ENCODE assay signal across 12 mouse cellular contexts in genomic region chr11:73036889-73037288, GRCm38 (mm10). TPM values are rescaled to one million over a fixed set of nuclear protein-coding genes. Genes with fewer than 3 reads are reported as not detected.
DNase-seq lines count a peak whose midpoint lies in the region; ATAC-seq lines count a peak whose summit lies in the region.
"Had no signal": no experiment of that assay in that cellular context is flagged by ENCODE, and none has a peak within 500 bp of the region (broad histone marks: within the 10 kb centered on the region; RNA-seq: fewer than 3 reads in every experiment).

No protein-coding gene starts in this region.

- peak overlapping the region; percentile 8; the same call in 1 of the 2 replicates for H3K9ac ChIP-seq in heart, embryonic 14.5 days (ENCODE audit: low read length)
- no peak overlapping the region for H3K9ac ChIP-seq in heart, embryonic 11.5 days (ENCODE audit: low read depth, low read length)
- H3K9ac ChIP-seq in intestine, embryonic 14.5 days (ENCODE audit: low read length) = no peak overlapping the region
- no peak overlapping the region for H3K9ac ChIP-seq in midbrain, embryonic 15.5 days

- no peaks in the 10 kb centered on the region for H3K9me3 ChIP-seq in heart, embryonic 14.5 days (ENCODE audit: control insufficient read depth, low read length)
- H3K9me3 ChIP-seq in heart, embryonic 11.5 days (replicated peaks; ENCODE audit: control insufficient read depth, low read length) = no peaks in the 10 kb centered on the region
- no peaks in the 10 kb centered on the region for H3K9me3 ChIP-seq in intestine, embryonic 14.5 days (ENCODE audit: control insufficient read depth, low read length)
- H3K9me3 ChIP-seq in midbrain, embryonic 15.5 days = no peaks in the 10 kb centered on the region
- H3K9me3 ChIP-seq: G1E had no signal

- no peak for ATAC-seq in heart, embryonic 14.5 days (ENCODE audit: insufficient number of reproducible peaks, insufficient read depth, low FRiP score, low read depth)
- no peak for ATAC-seq in heart, embryonic 11.5 days (replicated peaks; ENCODE audit: insufficient number of reproducible peaks, low FRiP score, low TSS enrichment)
- ATAC-seq in intestine, embryonic 14.5 days (replicated peaks; ENCODE audit: low FRiP score, low TSS enrichment, low read depth) = peak; percentile 76
- ATAC-seq in midbrain, embryonic 15.5 days (replicated peaks) = no peak
- ATAC-seq: forebrain, embryonic 14.5 days; hindbrain, embryonic 16.5 days had no signal

- H3K4me3 ChIP-seq in heart, embryonic 14.5 days (ENCODE audit: control insufficient read depth in 1 of 2, insufficient read depth in 1 of 2, low read depth in 1 of 2, low read length in 2 of 2) = no peak overlapping the region
- no peak overlapping the region for H3K4me3 ChIP-seq in heart, embryonic 11.5 days (ENCODE audit: low read depth, low read length)
- no peak overlapping the region for H3K4me3 ChIP-seq in intestine, embryonic 14.5 days (ENCODE audit: low read depth, low read length)
- no peak overlapping the region for H3K4me3 ChIP-seq in midbrain, embryonic 15.5 days

- peak; percentile 42 for DNase-seq in urinary bladder, postnatal 14 days (ENCODE audit: low spot score)
- no peak for DNase-seq in urinary bladder, postnatal 36 days (ENCODE audit: low spot score in 2 of 2)
- peak; percentile 67 for DNase-seq in intestine, embryonic 14.5 days (ENCODE audit: low spot score)
- no peak for DNase-seq in embryo, embryonic 11 days
- DNase-seq: kidney, postnatal 36 days; right cerebral cortex, adult 18-20 months had no signal

- no peaks in the 10 kb centered on the region for H3K27me3 ChIP-seq in heart, embryonic 14.5 days (ENCODE audit: control insufficient read depth, insufficient read depth, low read length)
- H3K27me3 ChIP-seq in heart, embryonic 11.5 days (ENCODE audit: control insufficient read depth, insufficient read depth, low read length) = peaks cover 3% of the 10 kb centered on the region; the same call in 1 of the 2 replicates
- no peaks in the 10 kb centered on the region for H3K27me3 ChIP-seq in intestine, embryonic 14.5 days (replicated peaks; ENCODE audit: control insufficient read depth, insufficient read depth, low read length)
- no peaks in the 10 kb centered on the region for H3K27me3 ChIP-seq in midbrain, embryonic 15.5 days (replicated peaks)

- no peaks in the 10 kb centered on the region for H3K36me3 ChIP-seq in heart, embryonic 14.5 days (ENCODE audit: control insufficient read depth, insufficient read depth, low read length)
- H3K36me3 ChIP-seq in heart, embryonic 11.5 days (ENCODE audit: control insufficient read depth, insufficient read depth, low read length) = no peaks in the 10 kb centered on the region
- H3K36me3 ChIP-seq in intestine, embryonic 14.5 days (ENCODE audit: control insufficient read depth, insufficient read depth, low read length) = peaks cover 12% of the 10 kb centered on the region; the same call in 1 of the 2 replicates
- H3K36me3 ChIP-seq in midbrain, embryonic 15.5 days (replicated peaks) = peaks cover 6% of the 10 kb centered on the region; the same call in 1 of the 2 replicates

- H3K4me1 ChIP-seq in heart, embryonic 14.5 days (ENCODE audit: control insufficient read depth in 2 of 2, insufficient read depth in 2 of 2, low read length in 2 of 2) = peaks cover 15 to 16% of the 10 kb centered on the region in 2 experiments
- H3K4me1 ChIP-seq in heart, embryonic 11.5 days (ENCODE audit: control insufficient read depth, insufficient read depth, low read length) = peaks cover 13% of the 10 kb centered on the region; the same call in 1 of the 2 replicates
- no peaks in the 10 kb centered on the region for H3K4me1 ChIP-seq in intestine, embryonic 14.5 days (replicated peaks; ENCODE audit: control insufficient read depth, insufficient read depth, low read length)
- no peaks in the 10 kb centered on the region for H3K4me1 ChIP-seq in midbrain, embryonic 15.5 days

- 42% methylated on average over 6 of the region's 6 CpGs for WGBS in heart, embryonic 14.5 days
- WGBS in heart, embryonic 11.5 days (ENCODE audit: insufficient replicate concordance) = 47% methylated on average over 6 of the region's 6 CpGs
- WGBS in intestine, embryonic 14.5 days = 45% methylated on average over 6 of the region's 6 CpGs
- 55% methylated on average over 6 of the region's 6 CpGs for WGBS in midbrain, embryonic 15.5 days

- no peak overlapping the region for H3K27ac ChIP-seq in heart, embryonic 14.5 days (replicated peaks in 1 of 2; ENCODE audit: control insufficient read depth in 1 of 2, insufficient read depth in 1 of 2, low read depth in 2 of 2, low read length in 2 of 2)
- no peak overlapping the region for H3K27ac ChIP-seq in heart, embryonic 11.5 days (ENCODE audit: low read depth, low read length)
- no peak overlapping the region for H3K27ac ChIP-seq in intestine, embryonic 14.5 days (ENCODE audit: low read depth)
- H3K27ac ChIP-seq in midbrain, embryonic 15.5 days = no peak overlapping the region

- no peak overlapping the region for H3K4me2 ChIP-seq in heart, embryonic 14.5 days (ENCODE audit: low read length)
- no peak overlapping the region for H3K4me2 ChIP-seq in heart, embryonic 11.5 days
- no peak overlapping the region for H3K4me2 ChIP-seq in intestine, embryonic 14.5 days (ENCODE audit: low read length)
- H3K4me2 ChIP-seq in midbrain, embryonic 15.5 days = no peak overlapping the region

RNA-seq across cellular contexts. Expression of gene Ncbp3, which starts 10.7 kb away (rescaled TPM):
- polyA plus RNA-seq in heart, embryonic 14.5 days (2014; fragmentation: Nextera tagmentation; extraction: Ambion mirVana) = 9.5 and 10.3 TPM in 2 replicates
- polyA plus RNA-seq in heart, embryonic 11.5 days (2014; fragmentation: Nextera tagmentation; extraction: Ambion mirVana) = 9.6 and 10.3 TPM in 2 replicates
- 10.0 and 11.9 TPM in 2 replicates for polyA plus RNA-seq in intestine, embryonic 14.5 days (2014; fragmentation: Nextera tagmentation; extraction: Ambion mirVana)
- 10.9 and 12.7 TPM in 2 replicates for polyA plus RNA-seq in midbrain, embryonic 15.5 days (2015; fragmentation: Nextera tagmentation; extraction: Ambion mirVana)

RNA-seq across cellular contexts. Expression of gene Camkk1, which starts 18.1 kb away (rescaled TPM):
- polyA plus RNA-seq in heart, embryonic 14.5 days (2014; fragmentation: Nextera tagmentation; extraction: Ambion mirVana) = 0.81 and 1.2 TPM in 2 replicates
- 1.3 and 1.5 TPM in 2 replicates for polyA plus RNA-seq in heart, embryonic 11.5 days (2014; fragmentation: Nextera tagmentation; extraction: Ambion mirVana)
- polyA plus RNA-seq in intestine, embryonic 14.5 days (2014; fragmentation: Nextera tagmentation; extraction: Ambion mirVana) = 4.4 and 4.5 TPM in 2 replicates
- 29.8 and 30.6 TPM in 2 replicates for polyA plus RNA-seq in midbrain, embryonic 15.5 days (2015; fragmentation: Nextera tagmentation; extraction: Ambion mirVana)

RNA-seq across cellular contexts. Expression of gene P2rx1, which starts 38.0 kb away (rescaled TPM):
- polyA plus RNA-seq in heart, embryonic 14.5 days (2014; fragmentation: Nextera tagmentation; extraction: Ambion mirVana) = 1.4 and 1.5 TPM in 2 replicates
- polyA plus RNA-seq in heart, embryonic 11.5 days (2014; fragmentation: Nextera tagmentation; extraction: Ambion mirVana) = 2.9 and 4.0 TPM in 2 replicates
- polyA plus RNA-seq in intestine, embryonic 14.5 days (2014; fragmentation: Nextera tagmentation; extraction: Ambion mirVana) = 1.7 and 10.1 TPM in 2 replicates
- 0.33 and 0.45 TPM in 2 replicates for polyA plus RNA-seq in midbrain, embryonic 15.5 days (2015; fragmentation: Nextera tagmentation; extraction: Ambion mirVana)

RNA-seq across cellular contexts. Expression of gene Itgae, which starts 53.5 kb away (rescaled TPM):
- 0.22 and 0.36 TPM in 2 replicates for polyA plus RNA-seq in heart, embryonic 14.5 days (2014; fragmentation: Nextera tagmentation; extraction: Ambion mirVana)
- polyA plus RNA-seq in heart, embryonic 11.5 days (2014; fragmentation: Nextera tagmentation; extraction: Ambion mirVana) = 0.31 and 0.34 TPM in 2 replicates
- 0.23 and 0.28 TPM in 2 replicates for polyA plus RNA-seq in intestine, embryonic 14.5 days (2014; fragmentation: Nextera tagmentation; extraction: Ambion mirVana)
- polyA plus RNA-seq in midbrain, embryonic 15.5 days (2015; fragmentation: Nextera tagmentation; extraction: Ambion mirVana) = 0.15 and 0.27 TPM in 2 replicates

Comparison
In these comparisons a context has a peak if more than half of its experiments do, and no peak if none do; other contexts are left out.
1. DNase-seq: peak in urinary bladder, postnatal 14 days (single experiment) and intestine, embryonic 14.5 days (single experiment); none in urinary bladder, postnatal 36 days (0 of 2) and embryo, embryonic 11 days (single experiment).